Mouse (Mus musculus) stomach, embryonic 16.5 days (tissue): ENCODE measurements around the gene Hnrnph3. TPM values are rescaled to one million over a fixed set of nuclear protein-coding genes. Genes with fewer than 3 reads are reported as not detected.

Experiments
- ATAC-seq: fragments of 200-750 bp; cut with Nextera tagmentation; 2 replicates; pipeline ENCODE4 v1.8.0; 2017; ENCODE audit warnings: moderate number of reproducible peaks, moderate TSS enrichment; ENCODE audit not compliant: insufficient read depth, low FRiP score
- H3K27ac ChIP-seq: fragments of 300-500 bp; sonication (generic); 2 replicates; pipeline ENCODE4 v1.5.1; 2014; ENCODE audit warnings: low read length
- H3K27me3 ChIP-seq: fragments of 300-500 bp; sonication (generic); 2 replicates; pipeline ENCODE4 v1.6.1; 2014; ENCODE audit warnings: low read length, control low read depth, mixed read lengths; ENCODE audit not compliant: control insufficient read depth, insufficient read depth
- H3K36me3 ChIP-seq: fragments of 300-500 bp; sonication (generic); 2 replicates; pipeline ENCODE4 v1.6.1; 2014; ENCODE audit warnings: low read length; ENCODE audit not compliant: control insufficient read depth, insufficient read depth
- H3K4me1 ChIP-seq: fragments of 300-500 bp; sonication (generic); 2 replicates; pipeline ENCODE4 v1.6.1; 2014; ENCODE audit warnings: low read length, control low read depth, mixed read lengths; ENCODE audit not compliant: control insufficient read depth, insufficient read depth
- H3K4me2 ChIP-seq: fragments of 300-500 bp; sonication (generic); 2 replicates; pipeline ENCODE4 v1.6.1; 2014; ENCODE audit warnings: low read depth, low read length, mixed read lengths
- H3K4me3 ChIP-seq: fragments of 300-500 bp; sonication (generic); replicated peaks from 2 replicates; pipeline ENCODE4 v1.5.1; 2014; ENCODE audit warnings: mild to moderate bottlenecking, low read length
- H3K9ac ChIP-seq: fragments of 300-500 bp; sonication (generic); 2 replicates; pipeline ENCODE4 v1.6.1; 2014; ENCODE audit warnings: low read length
- H3K9me3 ChIP-seq: fragments of 300-500 bp; sonication (generic); replicated peaks from 2 replicates; pipeline ENCODE4 v1.6.1; 2016; ENCODE audit warnings: low read length, control low read depth; ENCODE audit not compliant: control insufficient read depth
- WGBS: fragments of 180-500 bp; shearing (Covaris S2); extraction: QIAGEN DNeasy Blood & Tissue Kit; methylation state at CpG from one replicate; pipeline ENCODE4 v1.1.7; 2014; 5-methylcytosine and 5-hydroxymethylcytosine counted together
- polyA plus RNA-seq: library from polyadenylated mRNA; unstranded; fragments of >200 nt; fragmentation: Nextera tagmentation; extraction: Ambion mirVana; gene quantifications from 2 replicates; pipeline ENCODE4 v1.2.1, GENCODE M21; 2015

The Hnrnph3 gene
- polyA plus RNA-seq, 1 experiment from 2014 or later, result 86.5 TPM

- no peaks in the 10 kb centered on the region for H3K27me3 ChIP-seq
- ATAC-seq, result no peak
- no peaks in the 10 kb centered on the region for H3K4me1 ChIP-seq
- 86% methylated on average over 6 of the region's 6 CpGs for WGBS
- no peaks in the 10 kb centered on the region for H3K9me3 ChIP-seq
- H3K9ac ChIP-seq, result no peak overlapping the region
- H3K4me3 ChIP-seq, result no peak overlapping the region
- H3K4me2 ChIP-seq, result no peak overlapping the region
- no peak overlapping the region for H3K27ac ChIP-seq
- peaks cover 25% of the 10 kb centered on the region for H3K36me3 ChIP-seq
Observed at GRCm38 (mm10) chr10:63011556-63011955, 12.5 kb downstream of the Hnrnph3 start.

GRCm38 (mm10) chr10:63010268-63010667 lies 13.7 kb downstream of the Hnrnph3 start:
- no peak overlapping the region for H3K9ac ChIP-seq
- no peak overlapping the region for H3K27ac ChIP-seq
- H3K27me3 ChIP-seq, result no peaks in the 10 kb centered on the region
- 67% methylated on average over 4 of the region's 4 CpGs for WGBS
- peaks cover 25% of the 10 kb centered on the region for H3K36me3 ChIP-seq
- ATAC-seq, result peak; percentile 53; the same call in 1 of the 2 replicates
- no peaks in the 10 kb centered on the region for H3K9me3 ChIP-seq
- no peaks in the 10 kb centered on the region for H3K4me1 ChIP-seq
- H3K4me3 ChIP-seq, result no peak overlapping the region
- no peak overlapping the region for H3K4me2 ChIP-seq

- Histone ChIP-seq H3K9ac (no peak overlapping the region), H3K27ac (no peak overlapping the region), H3K4me2 (no peak overlapping the region), H3K4me3 (no peak overlapping the region), H3K9me3 (no peaks in the 10 kb centered on the region), H3K4me1 (no peaks in the 10 kb centered on the region), H3K27me3 (no peaks in the 10 kb centered on the region), H3K36me3 (peaks cover 35% of the 10 kb centered on the region)
- ATAC-seq, result no peak
- WGBS, result 45% methylated on average over 3 of the region's 3 CpGs
Observed at GRCm38 (mm10) chr10:63008193-63008592, 15.8 kb downstream of the Hnrnph3 start.

GRCm38 (mm10) chr10:63004556-63004955 lies 19.5 kb downstream of the Hnrnph3 start:
- Histone ChIP-seq H3K4me3 (no peak overlapping the region), H3K9me3 (no peaks in the 10 kb centered on the region), H3K4me2 (no peak overlapping the region), H3K9ac (no peak overlapping the region), H3K27ac (no peak overlapping the region), H3K36me3 (peaks cover 33% of the 10 kb centered on the region), H3K27me3 (no peaks in the 10 kb centered on the region), H3K4me1 (no peaks in the 10 kb centered on the region)
- 88% methylated on average over 9 of the region's 9 CpGs for WGBS
- ATAC-seq, result no peak

- Histone ChIP-seq H3K27ac (no peak overlapping the region), H3K27me3 (no peaks in the 10 kb centered on the region), H3K9me3 (no peaks in the 10 kb centered on the region), H3K4me2 (no peak overlapping the region), H3K36me3 (peaks cover 31% of the 10 kb centered on the region), H3K9ac (no peak overlapping the region), H3K4me1 (no peaks in the 10 kb centered on the region), H3K4me3 (no peak overlapping the region)
- 75% methylated on average over 9 of the region's 9 CpGs for WGBS
- ATAC-seq, result no peak
Observed at GRCm38 (mm10) chr10:63003252-63003651, 20.8 kb downstream of the Hnrnph3 start.

- H3K36me3 ChIP-seq, result peaks cover 21% of the 10 kb centered on the region
Observed at GRCm38 (mm10) chr10:63000584-63000983, 23.4 kb downstream of the Hnrnph3 start.

GRCm38 (mm10) chr10:62993991-62994390 lies 30.0 kb downstream of the Hnrnph3 start:
- 66% methylated on average over 8 of the region's 9 CpGs for WGBS
- peaks cover 13% of the 10 kb centered on the region; the same call in 1 of the 2 replicates for H3K36me3 ChIP-seq
- H3K4me3 ChIP-seq, result no peak overlapping the region
- no peaks in the 10 kb centered on the region for H3K4me1 ChIP-seq
- no peaks in the 10 kb centered on the region for H3K9me3 ChIP-seq
- no peaks in the 10 kb centered on the region for H3K27me3 ChIP-seq
- no peak overlapping the region for H3K9ac ChIP-seq
- no peak overlapping the region for H3K4me2 ChIP-seq
- ATAC-seq, result no peak
- H3K27ac ChIP-seq, result no peak overlapping the region

More at GRCm38 (mm10) chr10:63000584-63000983, 23.4 kb downstream of the Hnrnph3 start:
- Histone ChIP-seq H3K4me1 (no peaks in the 10 kb centered on the region), H3K27me3 (no peaks in the 10 kb centered on the region), H3K4me3 (no peak overlapping the region), H3K9me3 (no peaks in the 10 kb centered on the region), H3K27ac (no peak overlapping the region), H3K4me2 (no peak overlapping the region), H3K9ac (no peak overlapping the region)
- WGBS, result 71% methylated on average over 9 of the region's 9 CpGs
- ATAC-seq, result no peak

- H3K36me3 ChIP-seq, result 0 out of 2 replicates have a peak, but pooled peaks cover 9% of the 10 kb centered on the region
- H3K27ac ChIP-seq, result no peak overlapping the region
- no peaks in the 10 kb centered on the region for H3K27me3 ChIP-seq
- no peak overlapping the region for H3K4me2 ChIP-seq
- no peaks in the 10 kb centered on the region for H3K4me1 ChIP-seq
- ATAC-seq, result no peak
- WGBS, result 94% methylated on average over 15 of the region's 15 CpGs
- H3K9ac ChIP-seq, result no peak overlapping the region
- H3K9me3 ChIP-seq, result no peaks in the 10 kb centered on the region
- H3K4me3 ChIP-seq, result no peak overlapping the region
Observed at GRCm38 (mm10) chr10:62990636-62991035, 33.4 kb downstream of the Hnrnph3 start.

- H3K36me3 ChIP-seq, result 0 out of 2 replicates have a peak, but pooled peaks cover 2% of the 10 kb centered on the region
- no peaks in the 10 kb centered on the region for H3K4me1 ChIP-seq
- ATAC-seq, result no peak
- no peaks in the 10 kb centered on the region for H3K27me3 ChIP-seq
- no peak overlapping the region for H3K9ac ChIP-seq
- H3K4me2 ChIP-seq, result no peak overlapping the region
- H3K4me3 ChIP-seq, result no peak overlapping the region
- H3K27ac ChIP-seq, result no peak overlapping the region
- WGBS, result 39% methylated on average over 3 of the region's 3 CpGs
- no peaks in the 10 kb centered on the region for H3K9me3 ChIP-seq
Observed at GRCm38 (mm10) chr10:62987341-62987740, 36.7 kb downstream of the Hnrnph3 start.
